Mouse (Mus musculus): Measurements from ENCODE around the gene Plpp6. TPM values are rescaled to one million over a fixed set of nuclear protein-coding genes. Genes with fewer than 3 reads are reported as not detected.

Gene Plpp6
- polyA plus RNA-seq, 2 experiments, result 5.8 to 9.6 TPM

DNA sequence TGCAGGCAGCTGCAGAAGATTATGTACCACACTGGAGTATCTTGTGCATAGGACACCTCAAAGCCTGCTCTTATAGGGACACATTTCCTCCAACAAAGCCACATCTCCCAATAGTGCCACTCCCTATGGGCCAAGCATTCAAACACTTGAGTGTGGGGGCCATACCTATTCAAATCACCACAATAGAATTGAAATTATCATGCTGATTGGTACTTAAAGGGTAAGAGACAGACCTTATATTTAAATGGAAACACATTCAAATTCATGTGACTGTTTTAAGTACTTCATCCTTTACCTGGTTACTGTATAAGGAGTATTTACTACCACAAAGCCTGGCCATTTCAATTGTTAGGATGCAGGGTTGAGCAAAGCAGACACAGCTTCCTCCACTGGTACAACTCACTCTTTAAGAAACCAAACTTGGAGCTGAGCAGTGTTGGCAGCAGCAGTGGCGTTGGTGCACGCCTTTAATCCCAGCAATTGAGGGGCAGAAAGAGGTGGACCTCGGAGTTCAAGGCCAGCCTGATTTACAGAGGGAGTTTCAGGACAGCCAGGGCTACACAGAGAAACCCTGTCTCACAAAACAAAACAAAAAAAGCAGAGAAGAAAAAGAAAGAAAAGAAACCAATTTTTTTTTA lies 44.4 kb downstream of the Plpp6 start:
- no peak for TF ChIP-seq POLR2A (IDR thresholded peaks at IDR 0.05; ENCODE audit: borderline replicate concordance, extremely low read depth, insufficient read depth, insufficient read length)
- no peaks in the 10 kb centered on the region for H3K9me3 ChIP-seq (ENCODE audit: control insufficient read depth, low read length)
- ATAC-seq (ENCODE audit: low FRiP score, low read depth) (no peak), DNase-seq (ENCODE audit: low spot score) (no peak)
- H3K27me3 ChIP-seq (ENCODE audit: control insufficient read depth, insufficient read depth, low read length), result no peaks in the 10 kb centered on the region
- 91% methylated on average over 3 of the region's 3 CpGs for WGBS
- H3K9ac ChIP-seq (ENCODE audit: low read depth, low read length, severe bottlenecking), result no peak overlapping the region
- peaks cover 56% of the 10 kb centered on the region for H3K36me3 ChIP-seq (ENCODE audit: control insufficient read depth, insufficient read depth, low read length)
- no peak overlapping the region for H3K27ac ChIP-seq (replicated peaks; ENCODE audit: low read depth, low read length)
- H3K4me3 ChIP-seq (replicated peaks; ENCODE audit: low read length), result no peak overlapping the region
- no peak overlapping the region for H3K4me2 ChIP-seq (replicated peaks; ENCODE audit: low read depth, low read length, severe bottlenecking)
- no peaks in the 10 kb centered on the region for H3K4me1 ChIP-seq (ENCODE audit: control insufficient read depth, insufficient read depth, low read length)

GRCm38 (mm10) chr19:29009046-29009445 lies 45.3 kb downstream of the Plpp6 start:
- Histone ChIP-seq H3K4me1 (ENCODE audit: control insufficient read depth, insufficient read depth, low read length) (no peaks in the 10 kb centered on the region), H3K4me2 (replicated peaks; ENCODE audit: low read depth, low read length, severe bottlenecking) (no peak overlapping the region), H3K9ac (ENCODE audit: low read depth, low read length, severe bottlenecking) (no peak overlapping the region), H3K9me3 (ENCODE audit: control insufficient read depth, low read length) (no peaks in the 10 kb centered on the region), H3K27me3 (ENCODE audit: control insufficient read depth, insufficient read depth, low read length) (no peaks in the 10 kb centered on the region), H3K36me3 (ENCODE audit: control insufficient read depth, insufficient read depth, low read length) (peaks cover 62% of the 10 kb centered on the region), H3K4me3 (replicated peaks; ENCODE audit: low read length) (no peak overlapping the region), H3K27ac (replicated peaks; ENCODE audit: low read depth, low read length) (no peak overlapping the region)
- DNase-seq (ENCODE audit: low spot score), result no peak
- no peak for ATAC-seq (ENCODE audit: low FRiP score, low read depth)
- no peak for TF ChIP-seq POLR2A (IDR thresholded peaks at IDR 0.05; ENCODE audit: borderline replicate concordance, extremely low read depth, insufficient read depth, insufficient read length)
- 95% methylated on average over 11 of the region's 11 CpGs for WGBS

GRCm38 (mm10) chr19:29011355-29011990 lies 47.7 kb downstream of the Plpp6 start:
- no peaks in the 10 kb centered on the region for H3K27me3 ChIP-seq (ENCODE audit: control insufficient read depth, insufficient read depth, low read length)
- ATAC-seq (ENCODE audit: low FRiP score, low read depth) (no peak), DNase-seq (ENCODE audit: low spot score) (no peak)
- H3K9me3 ChIP-seq (ENCODE audit: control insufficient read depth, low read length), result no peaks in the 10 kb centered on the region
- no peak overlapping the region for H3K27ac ChIP-seq (replicated peaks; ENCODE audit: low read depth, low read length)
- TF ChIP-seq POLR2A (IDR thresholded peaks at IDR 0.05; ENCODE audit: borderline replicate concordance, extremely low read depth, insufficient read depth, insufficient read length), result no peak
- peaks cover 70% of the 10 kb centered on the region for H3K36me3 ChIP-seq (ENCODE audit: control insufficient read depth, insufficient read depth, low read length)
- no peak overlapping the region for H3K4me3 ChIP-seq (replicated peaks; ENCODE audit: low read length)
- H3K4me2 ChIP-seq (replicated peaks; ENCODE audit: low read depth, low read length, severe bottlenecking), result no peak overlapping the region
- no peak overlapping the region for H3K9ac ChIP-seq (ENCODE audit: low read depth, low read length, severe bottlenecking)
- H3K4me1 ChIP-seq (ENCODE audit: control insufficient read depth, insufficient read depth, low read length), result no peaks in the 10 kb centered on the region
- 78% methylated on average over 12 of the region's 12 CpGs for WGBS

DNA sequence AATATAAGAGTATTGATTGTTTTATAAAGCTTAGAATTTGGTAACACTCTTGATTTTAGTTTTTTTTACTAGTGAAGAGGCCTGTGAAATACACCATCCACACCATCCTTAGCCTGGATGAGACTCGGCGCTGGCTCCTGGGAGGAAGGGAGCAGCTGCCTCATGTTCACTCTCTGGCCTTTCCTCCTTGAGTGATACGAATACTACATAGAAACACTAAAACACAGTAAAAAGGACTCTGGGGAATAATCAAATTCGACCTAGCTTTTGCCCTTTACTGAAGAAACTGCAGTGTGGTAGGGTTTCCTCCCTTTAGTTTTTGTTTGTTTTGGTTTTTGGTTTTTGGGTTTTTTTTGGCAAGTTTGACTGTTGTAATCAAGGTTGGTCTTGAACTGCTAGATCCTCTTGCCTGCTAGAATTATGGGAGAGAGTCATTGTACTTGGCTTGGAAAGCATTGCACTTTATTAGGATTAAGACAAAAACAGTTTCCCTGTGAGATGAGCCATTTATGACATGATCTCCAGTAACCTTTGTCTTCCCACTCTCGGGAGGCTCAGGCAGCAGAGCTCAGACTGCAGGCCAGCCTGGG lies 50.8 kb downstream of the Plpp6 start:
- Histone ChIP-seq H3K4me2 (replicated peaks; ENCODE audit: low read depth, low read length, severe bottlenecking) (no peak overlapping the region), H3K27me3 (ENCODE audit: control insufficient read depth, insufficient read depth, low read length) (no peaks in the 10 kb centered on the region), H3K4me3 (replicated peaks; ENCODE audit: low read length) (no peak overlapping the region), H3K9me3 (ENCODE audit: control insufficient read depth, low read length) (no peaks in the 10 kb centered on the region), H3K36me3 (ENCODE audit: control insufficient read depth, insufficient read depth, low read length) (peaks cover 62% of the 10 kb centered on the region), H3K27ac (replicated peaks; ENCODE audit: low read depth, low read length) (no peak overlapping the region), H3K9ac (ENCODE audit: low read depth, low read length, severe bottlenecking) (no peak overlapping the region), H3K4me1 (ENCODE audit: control insufficient read depth, insufficient read depth, low read length) (no peaks in the 10 kb centered on the region)
- WGBS, result 57% methylated on average over 5 of the region's 5 CpGs
- ATAC-seq (ENCODE audit: low FRiP score, low read depth) (no peak), DNase-seq (ENCODE audit: low spot score) (peak; percentile 8)
- no peak for TF ChIP-seq POLR2A (IDR thresholded peaks at IDR 0.05; ENCODE audit: borderline replicate concordance, extremely low read depth, insufficient read depth, insufficient read length)

DNA sequence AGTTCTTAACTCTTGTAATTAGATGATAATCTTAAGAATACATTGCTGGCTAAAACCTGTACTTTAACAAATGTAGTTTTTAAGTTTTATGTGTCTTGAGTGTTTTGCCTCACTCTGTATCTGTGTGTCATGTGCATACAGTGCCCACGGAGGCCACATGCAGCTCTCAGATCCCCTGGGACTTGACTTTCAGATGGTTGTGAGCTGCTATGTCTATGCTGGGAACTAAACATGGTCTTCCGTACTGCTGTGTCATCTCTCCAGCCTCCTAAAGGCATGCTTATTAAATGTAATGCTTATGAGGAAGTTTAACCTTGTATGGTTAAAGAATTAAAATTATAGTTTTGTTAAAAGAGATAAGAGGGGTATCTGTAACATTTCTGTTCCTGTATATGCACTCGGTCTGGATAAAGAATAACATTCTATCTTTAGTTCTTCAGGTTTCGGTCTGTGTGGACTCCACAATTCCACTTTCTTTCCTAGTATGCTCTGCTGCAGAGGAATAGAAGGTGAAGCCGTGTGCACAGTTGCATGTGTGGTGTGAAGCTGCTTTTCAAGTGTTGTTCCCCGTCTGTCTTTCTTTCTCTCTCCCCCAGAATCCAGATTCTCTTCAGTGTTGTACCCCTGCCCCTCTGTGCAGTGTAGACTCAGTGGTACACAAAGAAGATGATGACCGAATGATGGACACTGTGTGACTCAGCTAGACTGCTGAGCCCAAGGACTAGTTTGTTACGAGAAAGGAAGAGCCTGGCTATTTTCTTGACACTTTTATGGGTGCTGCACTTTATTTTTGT lies 51.9 kb downstream of the Plpp6 start:
- no peaks in the 10 kb centered on the region for H3K27me3 ChIP-seq (ENCODE audit: control insufficient read depth, insufficient read depth, low read length)
- H3K9ac ChIP-seq (ENCODE audit: low read depth, low read length, severe bottlenecking), result no peak overlapping the region

More for the DNA sequence above, 51.9 kb downstream of the Plpp6 start:
- Histone ChIP-seq H3K36me3 (ENCODE audit: control insufficient read depth, insufficient read depth, low read length) (peaks cover 69% of the 10 kb centered on the region), H3K4me2 (replicated peaks; ENCODE audit: low read depth, low read length, severe bottlenecking) (no peak overlapping the region), H3K9me3 (ENCODE audit: control insufficient read depth, low read length) (no peaks in the 10 kb centered on the region), H3K4me1 (ENCODE audit: control insufficient read depth, insufficient read depth, low read length) (no peaks in the 10 kb centered on the region), H3K4me3 (replicated peaks; ENCODE audit: low read length) (no peak overlapping the region), H3K27ac (replicated peaks; ENCODE audit: low read depth, low read length) (no peak overlapping the region)
- TF ChIP-seq POLR2A (IDR thresholded peaks at IDR 0.05; ENCODE audit: borderline replicate concordance, extremely low read depth, insufficient read depth, insufficient read length), result no peak
- WGBS, result 60% methylated on average over 8 of the region's 8 CpGs
- ATAC-seq (ENCODE audit: low FRiP score, low read depth) (no peak), DNase-seq (ENCODE audit: low spot score) (no peak)

Measured in limb, embryonic 14.5 days (tissue).